Mouse (Mus musculus) kidney, adult 2 months (tissue): ENCODE measurements at regions not wholly inside any gene's neighbourhood (a gene's known extent, or its start where the extent isn't known, plus 50 kb on each side); places are given as distances from the start of the nearest gene placed in this dataset.

Source experiments
- CTCF ChIP-seq: fragments of 200-500 bp; conservative IDR thresholded peaks from 2 replicates; pipeline ENCODE4 v1.5.1; 2011; ENCODE audit warnings: low read depth, mild to moderate bottlenecking, control low read depth, low read length, moderate library complexity, mixed read lengths; ENCODE audit not compliant: insufficient read depth, insufficient read length
- POLR2A ChIP-seq: fragments of 200-500 bp; IDR thresholded peaks from one replicate; pipeline ENCODE4 v1.6.1; 2011; ENCODE audit warnings: low read depth, low read length, control low read depth

GRCm38 (mm10) chr1:83509356-83509755, 101.4 kb upstream of the Sphkap start:
- no peak for TF ChIP-seq POLR2A
- TF ChIP-seq CTCF, result no peak
